Mouse (Mus musculus) heart, embryonic 11.5 days (tissue): ENCODE measurements at regions not wholly inside any gene's neighbourhood (a gene's known extent, or its start where the extent isn't known, plus 50 kb on each side); places are given as distances from the start of the nearest gene placed in this dataset.

Source experiments
- ATAC-seq: fragments of 200-750 bp; cut with Nextera tagmentation; replicated peaks from 2 replicates; pipeline ENCODE4 v1.8.0; 2017; ENCODE audit warnings: moderate library complexity; ENCODE audit not compliant: insufficient number of reproducible peaks, low FRiP score, low TSS enrichment
- H3K27ac ChIP-seq: fragments of 300-500 bp; sonication (generic); 2 replicates; pipeline ENCODE4 v1.5.1; 2014; ENCODE audit warnings: mild to moderate bottlenecking, low read depth, low read length
- H3K27me3 ChIP-seq: fragments of 300-500 bp; sonication (generic); 2 replicates; pipeline ENCODE4 v1.6.1; 2014; ENCODE audit warnings: mild to moderate bottlenecking, low read length, mixed read lengths; ENCODE audit not compliant: control insufficient read depth, insufficient read depth
- H3K36me3 ChIP-seq: fragments of 300-500 bp; sonication (generic); 2 replicates; pipeline ENCODE4 v1.6.1; 2014; ENCODE audit warnings: mild to moderate bottlenecking, low read length, moderate library complexity, mixed read lengths; ENCODE audit not compliant: control insufficient read depth, insufficient read depth
- H3K4me1 ChIP-seq: fragments of 300-500 bp; sonication (generic); 2 replicates; pipeline ENCODE4 v1.6.1; 2014; ENCODE audit warnings: low read length; ENCODE audit not compliant: control insufficient read depth, insufficient read depth
- H3K4me2 ChIP-seq: fragments of 300-500 bp; sonication (generic); 2 replicates; pipeline ENCODE4 v1.6.1; 2014; ENCODE audit warnings: mild to moderate bottlenecking, moderate library complexity
- H3K4me3 ChIP-seq: fragments of 300-500 bp; sonication (generic); 2 replicates; pipeline ENCODE4 v1.5.1; 2014; ENCODE audit warnings: low read depth, low read length
- H3K9ac ChIP-seq: fragments of 300-500 bp; sonication (generic); 2 replicates; pipeline ENCODE4 v1.6.1; 2014; ENCODE audit warnings: mild to moderate bottlenecking, low read depth, low read length, moderate library complexity
- H3K9me3 ChIP-seq: fragments of 300-500 bp; sonication (generic); replicated peaks from 2 replicates; pipeline ENCODE4 v1.6.1; 2016; ENCODE audit warnings: low read length; ENCODE audit not compliant: control insufficient read depth
- WGBS: fragments of 180-500 bp; shearing (Covaris S2); extraction: QIAGEN DNeasy Blood & Tissue Kit; methylation state at CpG from one replicate; pipeline ENCODE4 v1.1.7; 2014; ENCODE audit not compliant: insufficient replicate concordance; 5-methylcytosine and 5-hydroxymethylcytosine counted together

- Histone ChIP-seq H3K4me3 (no peak overlapping the region), H3K27me3 (no peaks in the 10 kb centered on the region), H3K4me1 (peaks cover 41% of the 10 kb centered on the region), H3K9me3 (no peaks in the 10 kb centered on the region; the same call in 1 of the 2 replicates), H3K9ac (no peak overlapping the region), H3K4me2 (0 out of 2 replicates have a peak overlapping the region, but pooled peaks have one; percentile 3), H3K27ac (no peak overlapping the region), H3K36me3 (no peaks in the 10 kb centered on the region)
- 80% methylated on average over 4 of the region's 4 CpGs for WGBS
- ATAC-seq, result no peak
Observed at GRCm38 (mm10) chr1:191465723-191466122, 62.7 kb upstream of the Ppp2r5a start.

- Histone ChIP-seq H3K4me3 (no peak overlapping the region), H3K4me2 (0 out of 2 replicates have a peak overlapping the region, but pooled peaks have one; percentile 3), H3K9ac (no peak overlapping the region), H3K27me3 (no peaks in the 10 kb centered on the region), H3K36me3 (no peaks in the 10 kb centered on the region), H3K4me1 (peaks cover 39% of the 10 kb centered on the region), H3K9me3 (no peaks in the 10 kb centered on the region; the same call in 1 of the 2 replicates), H3K27ac (peak overlapping the region; percentile 51)
- WGBS, result 14% methylated on average over 2 of the region's 2 CpGs
- ATAC-seq, result no peak
Observed at GRCm38 (mm10) chr1:191465170-191465569, 62.1 kb upstream of the Ppp2r5a start.

- Histone ChIP-seq H3K27ac (peak overlapping the region; percentile 94), H3K27me3 (no peaks in the 10 kb centered on the region), H3K9ac (peak overlapping the region; percentile 67), H3K36me3 (no peaks in the 10 kb centered on the region), H3K9me3 (no peaks in the 10 kb centered on the region), H3K4me1 (peaks cover 45% of the 10 kb centered on the region), H3K4me2 (peak overlapping the region; percentile 53), H3K4me3 (no peak overlapping the region)
- ATAC-seq, result peak; percentile 81
- 6% methylated on average over 9 of the region's 9 CpGs for WGBS
Observed at GRCm38 (mm10) chr1:191461811-191462491, 58.9 kb upstream of the Ppp2r5a start.

GRCm38 (mm10) chr1:191459066-191459465 is 56.0 kb upstream of the Ppp2r5a start:
- WGBS, result 62% methylated on average over 5 of the region's 5 CpGs
- H3K27ac ChIP-seq, result no peak overlapping the region
- peaks cover 47% of the 10 kb centered on the region for H3K4me1 ChIP-seq
- H3K4me2 ChIP-seq, result no peak overlapping the region
- no peak overlapping the region for H3K9ac ChIP-seq
- no peak for ATAC-seq
- no peaks in the 10 kb centered on the region for H3K9me3 ChIP-seq
- no peak overlapping the region for H3K4me3 ChIP-seq
- H3K36me3 ChIP-seq, result no peaks in the 10 kb centered on the region
- H3K27me3 ChIP-seq, result no peaks in the 10 kb centered on the region

GRCm38 (mm10) chr1:191458292-191458691 is 55.2 kb upstream of the Ppp2r5a start:
- no peak overlapping the region for H3K9ac ChIP-seq
- no peaks in the 10 kb centered on the region for H3K27me3 ChIP-seq
- H3K4me2 ChIP-seq, result no peak overlapping the region
- no peaks in the 10 kb centered on the region for H3K9me3 ChIP-seq
- no peak overlapping the region for H3K27ac ChIP-seq
- ATAC-seq, result no peak
- H3K4me3 ChIP-seq, result no peak overlapping the region
- WGBS, result 79% methylated on average over 2 of the region's 2 CpGs
- H3K36me3 ChIP-seq, result no peaks in the 10 kb centered on the region
- H3K4me1 ChIP-seq, result peaks cover 53% of the 10 kb centered on the region

GRCm38 (mm10) chr1:191457103-191457502 is 54.0 kb upstream of the Ppp2r5a start:
- WGBS, result 51% methylated on average over 4 of the region's 4 CpGs
- H3K36me3 ChIP-seq, result no peaks in the 10 kb centered on the region
- no peak overlapping the region for H3K9ac ChIP-seq
- H3K4me2 ChIP-seq, result no peak overlapping the region
- peaks cover 46% of the 10 kb centered on the region for H3K4me1 ChIP-seq
- no peak overlapping the region for H3K4me3 ChIP-seq
- no peak for ATAC-seq
- no peaks in the 10 kb centered on the region for H3K9me3 ChIP-seq
- H3K27ac ChIP-seq, result no peak overlapping the region
- no peaks in the 10 kb centered on the region for H3K27me3 ChIP-seq

- H3K4me2 ChIP-seq, result 0 out of 2 replicates have a peak overlapping the region, but pooled peaks have one; percentile 22
- peak overlapping the region; percentile 70; the same call in 1 of the 2 replicates for H3K27ac ChIP-seq
- no peak overlapping the region for H3K4me3 ChIP-seq
- WGBS, result 12% methylated on average over 3 of the region's 3 CpGs
- no peak overlapping the region for H3K9ac ChIP-seq
- no peaks in the 10 kb centered on the region for H3K36me3 ChIP-seq
- peaks cover 36% of the 10 kb centered on the region for H3K4me1 ChIP-seq
- H3K9me3 ChIP-seq, result no peaks in the 10 kb centered on the region
- no peaks in the 10 kb centered on the region for H3K27me3 ChIP-seq
- 0 out of 2 replicates have a peak, but pooled peaks have one; percentile 11 for ATAC-seq
Observed at GRCm38 (mm10) chr1:191454604-191455003, 51.5 kb upstream of the Ppp2r5a start.

- no peaks in the 10 kb centered on the region for H3K9me3 ChIP-seq
- peaks cover 31% of the 10 kb centered on the region for H3K4me1 ChIP-seq
- 51% methylated on average over 3 of the region's 3 CpGs for WGBS
- H3K9ac ChIP-seq, result no peak overlapping the region
- no peaks in the 10 kb centered on the region for H3K27me3 ChIP-seq
- no peak overlapping the region for H3K4me3 ChIP-seq
- ATAC-seq, result no peak
- H3K36me3 ChIP-seq, result no peaks in the 10 kb centered on the region
- H3K4me2 ChIP-seq, result no peak overlapping the region
- H3K27ac ChIP-seq, result no peak overlapping the region
Observed at GRCm38 (mm10) chr1:191453589-191453988, 50.5 kb upstream of the Ppp2r5a start.
